27 mouse cellular contexts compared by ENCODE assay signal in the genomic region with DNA sequence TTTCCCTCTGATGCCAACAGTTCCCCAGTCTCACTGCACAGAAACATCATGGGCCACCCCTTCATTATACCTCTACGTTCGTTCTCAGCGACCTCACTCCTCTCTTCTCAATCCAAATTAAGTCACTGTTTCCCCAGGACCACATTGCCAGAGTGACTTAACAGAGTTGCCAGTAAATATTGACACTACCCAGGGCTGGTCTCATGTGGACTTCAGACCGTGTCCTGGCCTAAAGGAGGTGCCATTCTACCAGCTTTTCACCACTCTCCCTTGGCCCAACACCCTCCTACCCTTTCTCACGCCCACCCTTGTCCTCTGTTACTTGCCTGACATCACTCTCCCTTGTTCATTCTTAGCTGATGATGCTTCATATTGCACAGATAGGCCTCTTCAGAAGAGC. TPM values are rescaled to one million over a fixed set of nuclear protein-coding genes. Genes with fewer than 3 reads are reported as not detected.
A peak's percentile ranks its signal among the peaks of the same experiment; 100 is the strongest.
DNase-seq lines count a peak whose midpoint lies in the region; ATAC-seq and TF ChIP-seq lines count a peak whose summit lies in the region.
"Had no signal": no experiment of that assay in that cellular context is flagged by ENCODE, and none has a peak within 500 bp of the region (broad histone marks: within the 10 kb centered on the region; RNA-seq: fewer than 3 reads in every experiment).

No protein-coding gene starts in this region.

- no peaks in the 10 kb centered on the region for H3K36me3 ChIP-seq in liver, adult 2 months (ENCODE audit: control insufficient read depth, insufficient read depth, low read length)
- no peaks in the 10 kb centered on the region for H3K36me3 ChIP-seq in liver, embryonic 11.5 days (ENCODE audit: control insufficient read depth, insufficient read depth, low read length)
- no peaks in the 10 kb centered on the region for H3K36me3 ChIP-seq in liver, embryonic 16.5 days (ENCODE audit: control insufficient read depth, insufficient read depth)
- no peaks in the 10 kb centered on the region for H3K36me3 ChIP-seq in stomach, postnatal 0 days (ENCODE audit: control insufficient read depth, insufficient read depth, low read length)
- H3K36me3 ChIP-seq: embryonic facial prominence, embryonic 13.5 days; embryonic facial prominence, embryonic 15.5 days; forebrain, embryonic 10.5 days; forebrain, embryonic 12.5 days; G1E had no signal

- no peak for TF ChIP-seq EP300 in stomach, postnatal 0 days (optimal IDR thresholded peaks at IDR 0.05)

- H3K9me3 ChIP-seq in liver, embryonic 11.5 days (ENCODE audit: control insufficient read depth, low read length) = no peaks in the 10 kb centered on the region
- no peaks in the 10 kb centered on the region for H3K9me3 ChIP-seq in liver, embryonic 16.5 days (replicated peaks; ENCODE audit: control insufficient read depth, low read length)
- H3K9me3 ChIP-seq in stomach, postnatal 0 days (ENCODE audit: control insufficient read depth, low read length) = no peaks in the 10 kb centered on the region
- H3K9me3 ChIP-seq: embryonic facial prominence, embryonic 13.5 days; embryonic facial prominence, embryonic 15.5 days; forebrain, embryonic 10.5 days; forebrain, embryonic 12.5 days; G1E had no signal

- H3K79me2 ChIP-seq in liver, adult 2 months (ENCODE audit: control insufficient read depth, insufficient read depth, low read length) = no peaks in the 10 kb centered on the region

- ATAC-seq in liver, embryonic 11.5 days (replicated peaks; ENCODE audit: low FRiP score) = no peak
- ATAC-seq in liver, embryonic 16.5 days (ENCODE audit: low read depth) = peak; percentile 41
- ATAC-seq in stomach, postnatal 0 days (ENCODE audit: low FRiP score, low TSS enrichment) = peak; percentile 90
- ATAC-seq: CD4-positive, CD25-positive, alpha-beta regulatory T cell, adult 4 months; forebrain, embryonic 14.5 days; forebrain, embryonic 16.5 days; Patski had no signal

- 23% methylated on average over 5 of the region's 5 CpGs for WGBS in liver, adult 2 months
- 66% methylated on average over 5 of the region's 5 CpGs for WGBS in liver, embryonic 11.5 days
- 50% methylated on average over 5 of the region's 5 CpGs for WGBS in liver, embryonic 16.5 days (ENCODE audit: insufficient replicate concordance)
- WGBS in stomach, postnatal 0 days = 65% methylated on average over 5 of the region's 5 CpGs

- H3K4me3 ChIP-seq in liver, adult 2 months (ENCODE audit: insufficient read depth, low read depth, low read length) = no peak overlapping the region
- no peak overlapping the region for H3K4me3 ChIP-seq in liver, embryonic 11.5 days (ENCODE audit: low read depth, low read length)
- H3K4me3 ChIP-seq in liver, embryonic 16.5 days (ENCODE audit: low read depth, low read length) = no peak overlapping the region
- H3K4me3 ChIP-seq in stomach, postnatal 0 days (ENCODE audit: low read depth, low read length) = no peak overlapping the region
- H3K4me3 ChIP-seq: embryonic facial prominence, embryonic 13.5 days; embryonic facial prominence, embryonic 15.5 days; erythroblast, embryonic 14.5 days; forebrain, embryonic 10.5 days; forebrain, embryonic 12.5 days had no signal

- no peak overlapping the region for H3K27ac ChIP-seq in liver, adult 2 months (replicated peaks; ENCODE audit: insufficient read depth, low read depth, low read length)
- no peak overlapping the region for H3K27ac ChIP-seq in liver, embryonic 11.5 days (ENCODE audit: low read depth, low read length)
- no peak overlapping the region for H3K27ac ChIP-seq in liver, embryonic 16.5 days (ENCODE audit: low read length)
- H3K27ac ChIP-seq in stomach, postnatal 0 days (replicated peaks) = no peak overlapping the region
- H3K27ac ChIP-seq: embryonic facial prominence, embryonic 13.5 days; embryonic facial prominence, embryonic 15.5 days; forebrain, embryonic 10.5 days; forebrain, embryonic 12.5 days had no signal

- TF ChIP-seq POLR2A in liver, adult 2 months (IDR thresholded peaks at IDR 0.05; ENCODE audit: extremely low read depth, insufficient read depth, low read length) = no peak

- no peaks in the 10 kb centered on the region for H3K27me3 ChIP-seq in liver, adult 2 months (ENCODE audit: control insufficient read depth, insufficient read depth, low read length)
- no peaks in the 10 kb centered on the region for H3K27me3 ChIP-seq in liver, embryonic 11.5 days (replicated peaks; ENCODE audit: control insufficient read depth, insufficient read depth, low read length)
- no peaks in the 10 kb centered on the region for H3K27me3 ChIP-seq in liver, embryonic 16.5 days (ENCODE audit: control insufficient read depth, insufficient read depth, low read depth, low read length)
- no peaks in the 10 kb centered on the region for H3K27me3 ChIP-seq in stomach, postnatal 0 days (ENCODE audit: control insufficient read depth, insufficient read depth, low read length)
- H3K27me3 ChIP-seq: CH12.LX; embryonic facial prominence, embryonic 13.5 days; embryonic facial prominence, embryonic 15.5 days; forebrain, embryonic 12.5 days; Patski had no signal

- TF ChIP-seq CTCF in liver, adult 2 months (IDR thresholded peaks at IDR 0.05; ENCODE audit: low read depth, low read length) = peak; percentile 48
- no peak; the same call in 1 of the 2 replicates for TF ChIP-seq CTCF in stomach, postnatal 0 days (IDR thresholded peaks at IDR 0.05; ENCODE audit: low read depth)

- no peak overlapping the region for H3K4me2 ChIP-seq in liver, embryonic 11.5 days
- no peak overlapping the region for H3K4me2 ChIP-seq in liver, embryonic 16.5 days (ENCODE audit: low read depth, low read length)
- no peak overlapping the region for H3K4me2 ChIP-seq in stomach, postnatal 0 days (replicated peaks; ENCODE audit: low read depth)
- H3K4me2 ChIP-seq: embryonic facial prominence, embryonic 13.5 days; embryonic facial prominence, embryonic 15.5 days; forebrain, embryonic 12.5 days had no signal

- no peak overlapping the region for H3K9ac ChIP-seq in liver, adult 2 months (ENCODE audit: low read depth, low read length)
- no peak overlapping the region for H3K9ac ChIP-seq in liver, embryonic 11.5 days (ENCODE audit: low read depth, low read length)
- H3K9ac ChIP-seq in liver, embryonic 16.5 days (ENCODE audit: low read depth, low read length) = no peak overlapping the region
- no peak overlapping the region for H3K9ac ChIP-seq in stomach, postnatal 0 days (ENCODE audit: low read length)
- H3K9ac ChIP-seq: embryonic facial prominence, embryonic 13.5 days; embryonic facial prominence, embryonic 15.5 days; forebrain, embryonic 12.5 days had no signal

- peaks cover 6% of the 10 kb centered on the region for H3K4me1 ChIP-seq in liver, adult 2 months (ENCODE audit: control insufficient read depth, insufficient read depth, low read length)
- H3K4me1 ChIP-seq in liver, embryonic 11.5 days (replicated peaks; ENCODE audit: control insufficient read depth, insufficient read depth, low read length) = no peaks in the 10 kb centered on the region
- no peaks in the 10 kb centered on the region for H3K4me1 ChIP-seq in liver, embryonic 16.5 days (ENCODE audit: control insufficient read depth, low read depth, low read length)
- no peaks in the 10 kb centered on the region for H3K4me1 ChIP-seq in stomach, postnatal 0 days (replicated peaks; ENCODE audit: control insufficient read depth, insufficient read depth)
- H3K4me1 ChIP-seq: embryonic facial prominence, embryonic 13.5 days; embryonic facial prominence, embryonic 15.5 days had no signal

- DNase-seq in heart, adult 11 months = peak; percentile 52
- no peak for DNase-seq in heart, adult 8-10 months (ENCODE audit: low spot score)
- DNase-seq in liver, adult 2 months (ENCODE audit: extremely low read depth, low read depth, low spot score) = peak; percentile 85
- DNase-seq in liver, embryonic 11.5 days (ENCODE audit: low spot score) = no peak
- DNase-seq in stomach, postnatal 0 days (ENCODE audit: low spot score) = peak; percentile 43
- no peak for DNase-seq in embryo, embryonic 9.5 days (ENCODE audit: extremely low spot score)
- DNase-seq: adrenal gland, adult 2 months; adrenal gland, postnatal 10 days; adrenal gland, postnatal 25 days; B cell, adult 2 months; cerebellum, adult 11-12 months; cerebellum, adult 2 months; cerebellum, adult 9-10 months; cerebellum, postnatal 10 days; cerebellum, postnatal 25 days had no signal

RNA-seq across cellular contexts. Expression of gene Tlr6, which starts 3.4 kb away (rescaled TPM):
- total RNA-seq in heart, adult 8-10 months (2022) = under 1 TPM; 0.46 to 0.91 (median 0.71) TPM
- total RNA-seq in liver, adult 2 months (2014; rRNA removed) = 0.46 and 0.67 TPM in 2 replicates
- 0.15 and 0.18 TPM in 2 replicates for polyA plus RNA-seq in liver, adult 2 months (2012; rRNA removed)
- 0.26 and 0.66 TPM in 2 replicates for polyA plus RNA-seq in liver, embryonic 11.5 days (2014; fragmentation: Nextera tagmentation; extraction: Ambion mirVana)
- 0.42 and 0.89 TPM in 2 replicates for polyA plus RNA-seq in liver, embryonic 16.5 days (2015; fragmentation: Nextera tagmentation; extraction: Ambion mirVana)
- polyA plus RNA-seq in stomach, postnatal 0 days (2015; fragmentation: Nextera tagmentation; extraction: Ambion mirVana) = 0.34 and 0.57 TPM in 2 replicates
- polyA plus RNA-seq: erythroblast, embryonic 14.5 days; G1E had no signal

RNA-seq across cellular contexts. Expression of gene Fam114a1, which starts 6.6 kb away (rescaled TPM):
- total RNA-seq in heart, adult 8-10 months (2022) = 10 to 100 TPM; 13.7 to 18.0 (median 15.7) TPM
- 16.6 and 20.2 TPM in 2 replicates for total RNA-seq in liver, adult 2 months (2014; rRNA removed)
- polyA plus RNA-seq in liver, adult 2 months (2012; rRNA removed) = 9.0 and 11.9 TPM in 2 replicates
- 18.5 and 21.1 TPM in 2 replicates for polyA plus RNA-seq in liver, embryonic 11.5 days (2014; fragmentation: Nextera tagmentation; extraction: Ambion mirVana)
- polyA plus RNA-seq in liver, embryonic 16.5 days (2015; fragmentation: Nextera tagmentation; extraction: Ambion mirVana) = 12.9 and 13.3 TPM in 2 replicates
- polyA plus RNA-seq in stomach, postnatal 0 days (2015; fragmentation: Nextera tagmentation; extraction: Ambion mirVana) = 28.1 and 31.0 TPM in 2 replicates
- polyA plus RNA-seq: erythroblast, embryonic 14.5 days; G1E had no signal

RNA-seq across cellular contexts. Expression of gene Tlr1, which starts 29.9 kb away (rescaled TPM):
- under 1 TPM; 0.09 to 0.41 (median 0.27) TPM for total RNA-seq in heart, adult 8-10 months (2022)
- 1.0 and 1.1 TPM in 2 replicates for total RNA-seq in liver, adult 2 months (2014; rRNA removed)
- polyA plus RNA-seq in liver, adult 2 months (2012; rRNA removed) = 0.32 and 0.66 TPM in 2 replicates
- 0.55 and 0.78 TPM in 2 replicates for polyA plus RNA-seq in liver, embryonic 11.5 days (2014; fragmentation: Nextera tagmentation; extraction: Ambion mirVana)
- 0.86 and 1.5 TPM in 2 replicates for polyA plus RNA-seq in liver, embryonic 16.5 days (2015; fragmentation: Nextera tagmentation; extraction: Ambion mirVana)
- polyA plus RNA-seq in stomach, postnatal 0 days (2015; fragmentation: Nextera tagmentation; extraction: Ambion mirVana) = 0.97 and 1.3 TPM in 2 replicates
- polyA plus RNA-seq: erythroblast, embryonic 14.5 days; G1E had no signal

Comparison
In these comparisons a context has a peak if more than half of its experiments do, and no peak if none do; other contexts are left out.
1. DNase-seq: peak in heart, adult 11 months (single experiment), liver, adult 2 months (single experiment) and stomach, postnatal 0 days (single experiment); none in heart, adult 8-10 months (single experiment), liver, embryonic 11.5 days (single experiment) and embryo, embryonic 9.5 days (single experiment).